Mouse (Mus musculus) layer of hippocampus, adult 8-10 months (tissue): ENCODE measurements around the gene Slco1c1. TPM values are rescaled to one million over a fixed set of nuclear protein-coding genes. Genes with fewer than 3 reads are reported as not detected.
A peak's percentile ranks its signal among the peaks of the same experiment; 100 is the strongest.

ENCODE experiments used
- DNase-seq, 2 experiments: peaks; one replicate each; pipeline ENCODE4 v3.0.0; 2022; ENCODE audit warnings: low spot score in 2 of 2
- total RNA-seq, 4 experiments: library from RNA; stranded (reverse); gene quantifications; 2 replicates each; pipeline ENCODE4 v1.2.4; 2022

Slco1c1 gene
- 10 to 100 TPM; 29.4 to 53.5 (median 43.4) TPM for total RNA-seq

DNA sequence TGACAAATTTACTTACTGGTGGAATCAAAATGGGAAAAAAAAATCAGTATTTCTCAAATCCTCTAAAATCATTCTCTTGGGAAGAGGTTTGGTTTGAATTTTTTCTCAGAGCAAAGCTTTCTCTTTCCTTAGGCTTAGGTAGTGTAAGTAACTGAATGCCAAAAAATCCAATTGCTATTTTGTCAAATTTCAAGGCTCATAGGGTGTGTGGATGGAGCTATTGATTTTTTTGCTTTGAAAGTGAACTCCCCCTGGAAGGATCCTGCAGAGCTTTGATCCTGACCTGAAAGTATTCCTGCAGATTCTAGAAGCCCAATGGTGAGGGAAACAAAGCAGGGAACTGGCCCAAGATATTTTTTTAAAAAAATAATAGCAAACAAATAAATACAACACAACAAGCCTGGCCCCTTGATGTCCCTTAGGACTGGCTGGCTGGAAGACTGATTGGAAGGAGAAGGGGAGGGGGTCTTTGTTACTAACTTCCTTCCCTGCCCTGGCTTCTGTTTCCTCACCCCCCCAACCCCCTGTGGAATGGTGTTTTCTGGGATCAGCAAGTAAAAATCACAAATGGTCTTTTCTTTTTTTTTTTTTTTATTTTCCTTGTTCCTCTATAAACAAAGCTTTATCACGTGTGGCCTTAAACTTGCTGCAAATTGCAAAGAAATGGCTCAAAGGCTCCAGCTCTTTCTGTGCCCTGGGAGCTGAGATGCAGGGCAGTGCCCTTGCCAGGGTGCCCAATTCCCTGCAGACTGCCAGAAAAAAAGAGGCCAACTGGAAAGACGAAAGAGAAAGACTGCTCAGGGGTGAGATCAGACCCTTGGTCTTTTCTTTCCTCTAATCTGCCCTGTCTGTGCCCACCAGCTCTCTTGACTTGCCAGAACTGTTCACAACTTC, at the start of gene Slco1c1:
Slco1c1 (plus strand) TSS at position 622 of the 894 bp plus-strand sequence.
- peak; percentile 24 to 33 for DNase-seq

DNA sequence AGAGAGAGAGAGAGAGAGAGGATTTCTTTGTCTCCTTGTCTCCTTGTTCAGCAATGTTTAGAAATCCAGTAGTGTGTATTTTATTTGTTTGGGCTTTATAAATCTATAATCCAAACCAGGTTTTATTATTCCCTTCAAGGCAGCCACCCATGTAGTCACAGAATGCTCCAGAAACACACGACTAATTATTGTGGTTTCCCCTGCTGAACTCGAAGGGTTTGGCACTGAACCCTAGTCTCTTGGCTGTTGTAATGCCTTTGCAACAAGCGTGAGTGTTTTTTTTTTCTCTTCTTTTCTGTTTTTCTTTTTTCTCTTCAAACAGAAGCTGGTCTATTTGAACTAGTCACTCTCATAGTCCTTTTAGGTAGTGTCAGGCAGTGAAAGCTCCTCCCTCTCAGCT, 49.5 kb upstream of the Slco1c1 start:
- DNase-seq: no peak

DNA sequence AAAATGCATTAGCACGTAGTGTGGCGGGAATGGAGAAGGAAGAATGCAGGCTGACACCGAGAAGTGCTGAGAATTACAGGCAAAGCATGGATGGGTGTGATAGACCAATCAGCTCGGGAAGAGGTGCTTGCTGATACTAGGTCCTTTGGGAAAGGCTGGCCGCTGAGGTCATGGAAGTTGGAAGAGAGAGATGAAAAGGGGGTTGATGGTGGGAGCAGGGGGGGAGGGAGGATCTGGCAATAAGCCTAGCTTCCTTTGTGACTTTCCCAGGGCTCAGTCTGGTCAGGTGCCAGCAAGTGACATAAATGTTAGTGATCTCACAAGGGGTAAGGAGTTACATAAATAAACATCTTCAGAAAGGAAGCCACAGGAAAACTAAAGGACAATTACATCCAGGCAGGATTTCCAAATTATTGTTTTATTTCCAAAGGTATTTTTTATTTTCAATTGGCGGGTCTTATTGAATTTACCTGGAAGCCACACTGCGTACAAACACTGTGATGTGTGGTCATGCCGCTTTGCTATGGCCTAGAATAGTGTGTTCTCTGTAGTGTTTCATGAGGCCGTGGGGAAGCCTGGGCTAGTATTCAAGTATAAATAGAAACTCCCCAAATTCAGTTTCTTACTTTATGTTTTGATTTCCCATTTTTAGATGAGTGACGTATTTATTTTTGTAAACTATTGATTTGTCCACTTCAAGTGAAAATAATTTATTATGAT, 38.7 kb upstream of the Slco1c1 start:
- DNase-seq: no peak

DNA sequence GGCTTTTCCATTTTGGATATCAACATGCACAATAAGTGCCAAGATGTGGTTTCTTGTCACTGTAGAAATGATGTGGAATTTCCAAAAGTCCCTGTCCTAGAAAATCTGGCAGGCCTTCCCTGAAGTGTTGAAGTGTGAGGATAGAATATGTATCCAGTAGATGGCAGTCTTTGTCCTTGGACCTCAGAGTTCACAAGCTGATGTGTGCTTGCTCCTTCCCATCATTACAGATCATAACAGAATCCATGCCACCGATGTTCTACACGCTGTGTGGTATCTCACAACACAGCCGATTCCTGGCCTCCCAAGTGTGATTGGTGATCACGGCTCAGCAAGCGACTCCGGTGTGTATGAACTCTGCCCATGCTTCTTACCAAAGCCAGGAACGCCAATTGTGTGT, 36.9 kb upstream of the Slco1c1 start:
- peak; percentile 12 to 17 for DNase-seq

DNA sequence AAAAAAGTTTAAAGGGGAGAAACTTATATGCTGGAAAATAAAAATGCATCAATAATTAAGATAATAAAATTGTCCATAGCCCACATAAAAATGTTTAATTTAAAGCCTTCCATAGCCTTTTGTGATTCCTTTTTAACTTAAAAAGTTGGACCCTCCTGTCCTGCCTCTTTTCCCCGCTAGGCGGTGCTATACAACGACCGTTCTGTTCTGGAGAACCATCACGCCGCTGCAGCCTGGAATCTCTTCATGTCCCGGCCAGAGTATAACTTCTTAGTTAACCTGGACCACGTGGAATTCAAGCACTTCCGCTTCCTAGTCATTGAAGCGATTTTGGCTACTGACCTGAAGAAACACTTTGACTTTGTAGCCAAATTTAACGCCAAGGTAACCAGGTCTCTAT, 35.5 kb upstream of the Slco1c1 start:
- peak; percentile 15 to 49 for DNase-seq

DNA sequence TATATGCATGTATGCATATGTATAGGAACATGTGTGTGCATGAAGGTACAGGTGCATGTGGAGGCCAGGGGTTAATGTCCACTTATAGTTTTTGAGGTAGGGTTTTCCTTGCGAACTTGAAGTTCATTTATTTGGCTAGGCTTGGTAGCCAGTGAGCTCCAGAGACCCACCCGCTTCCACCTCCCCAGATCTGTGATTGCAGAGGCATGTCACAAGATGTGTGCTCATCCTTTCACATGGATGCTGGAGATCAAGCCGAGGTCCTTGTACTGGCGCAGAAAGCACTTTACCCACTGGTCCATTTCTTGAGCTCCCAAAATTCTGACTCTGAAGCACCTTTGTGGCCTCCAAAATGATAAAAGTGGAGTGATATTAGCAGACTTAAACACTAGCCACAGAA, 29.3 kb upstream of the Slco1c1 start:
- no peak for DNase-seq

DNA sequence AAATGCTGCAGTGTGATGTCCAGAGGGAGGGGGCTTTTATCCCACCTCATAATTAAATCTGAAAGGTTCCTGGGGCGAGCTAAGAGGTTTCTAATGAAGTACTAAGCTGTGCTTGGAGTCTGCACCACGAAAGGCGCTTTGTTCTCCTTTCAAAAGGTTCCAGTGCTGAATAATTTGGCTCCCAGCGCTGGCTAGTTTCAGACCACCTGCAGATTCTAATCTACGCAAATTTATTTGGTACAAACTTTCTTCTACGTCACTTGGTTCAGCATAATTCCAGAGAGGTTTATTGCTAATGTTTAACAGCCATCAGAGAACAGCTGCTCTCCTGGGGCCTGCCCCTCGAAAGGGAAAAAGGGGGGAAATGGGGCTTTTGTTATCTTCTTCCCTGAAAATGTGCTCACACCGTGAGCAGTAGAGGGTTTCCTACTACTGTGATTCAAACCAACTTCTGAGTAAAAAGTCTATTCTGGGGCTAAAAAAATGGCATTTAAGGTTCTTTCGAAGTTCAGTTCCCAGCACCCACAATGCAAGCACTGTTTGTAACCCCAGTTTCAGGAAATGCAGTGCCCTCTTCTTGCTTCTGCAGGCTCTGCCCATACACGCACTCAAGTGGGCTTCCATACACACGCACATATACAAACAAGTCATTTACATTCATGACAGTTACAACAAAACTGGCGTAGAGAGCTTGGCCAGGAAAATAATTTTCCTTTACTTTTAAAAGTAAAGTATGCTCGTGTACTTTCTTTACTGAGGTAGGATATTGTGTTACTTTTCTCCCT, 28.3 kb upstream of the Slco1c1 start:
- peak; percentile 18 to 29 for DNase-seq

DNA sequence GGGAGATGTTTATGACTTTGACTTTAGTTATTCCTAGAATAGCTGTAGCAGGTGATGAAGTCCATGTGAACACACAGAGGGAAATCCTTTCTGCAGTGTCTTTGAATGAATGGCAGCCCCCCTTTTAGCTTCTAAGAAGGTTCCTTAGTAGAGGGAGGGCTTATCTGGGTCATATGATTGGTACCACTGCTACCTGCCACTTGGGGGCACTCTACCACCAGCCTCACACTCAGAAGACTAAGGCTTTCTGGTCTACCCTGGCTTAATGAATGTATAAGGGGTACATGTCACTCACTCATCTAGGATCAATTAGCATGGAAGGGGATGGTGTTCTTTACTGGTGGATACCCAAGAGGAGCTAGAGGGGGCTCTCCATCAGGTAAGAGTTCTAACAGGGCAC, 24.7 kb upstream of the Slco1c1 start:
- no peak for DNase-seq

DNA sequence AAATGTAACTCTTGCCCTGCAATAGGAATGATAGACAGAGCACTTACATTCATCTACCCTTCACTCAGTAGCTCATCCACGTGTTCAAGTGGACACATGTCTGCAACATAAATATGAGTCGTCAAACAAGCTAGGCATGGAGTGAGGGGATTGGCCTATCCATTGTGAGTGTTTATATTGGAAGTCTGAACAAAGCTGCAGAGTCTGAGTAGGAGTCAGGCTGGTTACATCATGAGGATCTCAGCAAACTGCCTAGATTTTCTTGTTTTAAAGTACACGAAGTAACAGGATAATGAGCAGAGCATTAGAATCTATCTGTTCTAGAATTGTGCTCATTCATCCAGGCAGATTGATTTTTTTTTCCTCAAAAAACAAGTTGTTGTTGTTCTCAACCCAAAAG, 23.0 kb upstream of the Slco1c1 start:
- DNase-seq: no peak

DNA sequence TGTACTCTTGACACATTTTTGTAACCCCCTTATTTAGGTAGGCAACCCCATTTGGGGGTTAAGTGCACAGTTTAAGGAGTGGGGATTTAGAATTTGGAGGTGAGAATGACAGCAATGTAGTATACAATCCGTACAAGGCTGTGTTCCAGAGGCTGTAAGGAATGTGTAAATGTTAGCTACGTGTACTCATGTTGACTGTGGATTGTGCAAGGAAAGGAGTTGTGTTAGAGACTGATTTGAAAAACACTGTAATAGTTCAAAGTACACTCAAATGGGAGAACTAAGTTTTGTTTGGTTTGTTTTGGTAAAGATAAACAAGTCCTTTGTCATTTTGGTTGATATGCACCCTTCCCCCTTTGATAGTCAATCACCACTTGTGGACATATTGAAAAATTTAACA, 1.6 kb upstream of the Slco1c1 start:
- no peak for DNase-seq

DNA sequence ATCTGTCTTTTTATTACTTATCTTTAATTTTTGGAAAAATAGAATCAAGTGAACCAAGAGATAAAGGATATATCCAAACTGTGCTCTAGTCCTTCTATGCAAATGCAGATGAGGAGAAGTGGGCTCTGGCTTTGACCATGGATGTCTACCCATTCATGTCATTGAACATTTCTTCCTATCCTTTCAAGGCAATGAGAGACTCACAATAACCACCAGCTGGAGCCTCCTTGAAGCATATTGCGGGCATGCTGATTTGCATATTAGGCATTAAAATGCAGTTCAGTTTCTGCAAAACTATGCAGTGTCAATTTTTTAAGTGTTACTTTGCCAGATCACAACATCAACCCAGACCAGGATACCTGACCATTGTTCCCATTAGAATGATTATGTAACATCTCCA, 1.6 kb downstream of the Slco1c1 start:
- peak in 1 of 2 experiments; percentile 4 for DNase-seq

DNA sequence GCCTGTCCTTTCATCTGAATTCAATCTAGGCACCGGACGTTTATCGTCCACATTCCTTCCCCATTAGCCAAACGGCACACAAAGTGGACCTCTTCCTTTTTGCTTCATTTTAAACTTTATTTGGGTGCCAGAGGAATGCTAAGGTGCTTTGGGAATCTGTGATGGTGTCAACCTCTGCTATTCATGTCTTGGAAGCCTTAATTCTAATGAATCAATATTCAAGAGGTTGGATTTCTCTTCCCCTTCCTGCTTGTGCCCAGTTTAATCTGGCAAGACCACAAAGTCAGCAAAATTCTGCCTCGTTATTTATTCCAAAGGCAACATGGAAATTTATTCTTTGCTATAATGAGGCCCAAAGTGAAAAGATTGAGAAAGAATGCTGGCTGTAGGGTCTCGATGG, 6.7 kb downstream of the Slco1c1 start:
- no peak for DNase-seq

DNA sequence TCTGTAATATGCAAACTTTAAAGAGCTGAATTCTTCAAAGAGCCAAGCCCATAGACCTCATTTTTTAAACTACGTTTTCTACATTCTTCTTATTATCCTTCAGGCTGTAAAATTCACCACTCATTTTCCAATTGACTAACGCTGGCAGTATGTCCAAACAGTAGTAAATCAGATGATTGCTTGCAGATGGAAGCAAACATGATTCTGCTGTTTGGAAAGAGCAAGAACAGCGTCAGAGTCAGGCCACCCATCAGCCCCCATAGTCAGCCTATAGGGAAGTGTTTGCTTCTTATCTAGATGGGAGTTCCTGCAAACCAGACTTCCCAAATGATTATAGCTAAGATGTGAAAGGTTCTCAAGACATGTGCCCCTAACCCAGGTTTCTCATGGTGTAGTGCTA, 13.1 kb downstream of the Slco1c1 start:
- DNase-seq: no peak

DNA sequence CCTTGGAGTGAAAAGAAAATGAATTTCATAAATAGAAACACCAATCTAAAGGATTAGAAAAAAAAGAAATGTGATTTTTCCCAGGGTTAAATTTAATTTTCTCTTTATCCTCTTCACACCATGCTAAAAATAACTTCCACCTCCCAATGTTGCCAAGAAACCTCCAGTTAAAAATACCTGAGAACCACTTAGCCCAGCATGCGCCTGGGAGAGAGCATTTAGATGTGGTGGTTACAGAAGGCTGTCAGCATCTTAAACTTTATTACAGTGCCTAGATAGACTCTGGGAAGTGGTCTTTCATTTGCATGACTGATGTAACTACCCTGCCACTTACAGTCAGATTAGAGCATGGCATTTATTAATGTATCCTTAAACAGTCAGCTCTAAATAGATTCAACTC, 17.0 kb downstream of the Slco1c1 start:
- no peak for DNase-seq

DNA sequence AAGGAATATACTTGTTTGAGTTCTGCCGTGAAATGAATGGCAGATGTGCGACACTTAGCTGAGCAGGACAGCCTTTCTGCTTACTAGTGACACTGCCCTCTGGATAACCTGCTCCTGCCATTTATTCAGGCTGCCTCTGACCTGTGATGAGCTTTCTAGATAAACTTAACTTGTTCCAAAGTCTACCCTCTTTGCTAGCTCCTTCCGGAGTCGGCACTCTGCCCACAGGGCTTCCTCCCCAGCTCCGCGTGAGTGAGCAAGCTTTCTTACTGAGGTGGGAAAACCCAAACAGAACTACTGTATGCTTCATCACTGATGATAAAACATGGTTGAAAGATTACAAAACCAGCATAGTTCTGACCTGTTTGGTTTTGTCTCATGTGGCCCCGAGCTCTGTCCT, 19.2 kb downstream of the Slco1c1 start:
- DNase-seq: no peak

DNA sequence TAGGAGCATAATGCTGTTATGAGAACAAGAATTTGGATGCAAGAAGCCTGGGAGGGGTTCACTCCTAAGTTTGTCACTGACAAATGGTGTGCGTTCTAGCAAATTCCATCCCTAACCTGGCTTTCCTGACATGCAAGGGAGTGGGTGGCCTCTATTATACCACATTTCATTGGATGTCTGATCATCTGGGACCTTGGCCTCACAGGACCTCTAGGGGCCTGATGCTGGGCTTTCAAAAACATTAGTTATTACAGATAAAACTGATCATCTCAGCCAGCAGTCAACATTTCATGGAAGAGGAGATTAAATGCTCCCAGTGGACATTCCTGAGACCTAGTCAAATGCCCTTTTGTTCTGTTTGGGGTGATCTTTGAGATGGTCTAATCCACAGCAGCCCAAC, 34.0 kb downstream of the Slco1c1 start:
- DNase-seq: no peak

DNA sequence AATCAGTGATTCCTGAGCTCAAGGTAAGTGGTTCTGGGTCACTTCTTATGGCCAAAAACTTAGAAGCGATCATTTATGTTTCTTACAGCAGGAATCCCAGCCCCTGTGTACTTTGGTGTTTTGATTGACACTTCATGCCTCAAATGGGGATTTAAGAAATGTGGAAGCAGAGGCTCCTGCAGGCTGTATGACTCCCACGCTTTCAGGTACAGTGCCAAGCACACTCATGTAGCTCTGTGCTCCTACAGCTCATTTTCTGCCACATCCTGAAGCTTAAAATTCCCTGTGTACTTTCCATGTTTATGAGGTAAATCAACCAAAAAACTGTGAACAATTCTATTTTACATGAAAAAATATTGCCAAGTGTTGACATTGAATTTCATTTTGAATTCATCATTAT, 43.2 kb downstream of the Slco1c1 start:
- DNase-seq: no peak

DNA sequence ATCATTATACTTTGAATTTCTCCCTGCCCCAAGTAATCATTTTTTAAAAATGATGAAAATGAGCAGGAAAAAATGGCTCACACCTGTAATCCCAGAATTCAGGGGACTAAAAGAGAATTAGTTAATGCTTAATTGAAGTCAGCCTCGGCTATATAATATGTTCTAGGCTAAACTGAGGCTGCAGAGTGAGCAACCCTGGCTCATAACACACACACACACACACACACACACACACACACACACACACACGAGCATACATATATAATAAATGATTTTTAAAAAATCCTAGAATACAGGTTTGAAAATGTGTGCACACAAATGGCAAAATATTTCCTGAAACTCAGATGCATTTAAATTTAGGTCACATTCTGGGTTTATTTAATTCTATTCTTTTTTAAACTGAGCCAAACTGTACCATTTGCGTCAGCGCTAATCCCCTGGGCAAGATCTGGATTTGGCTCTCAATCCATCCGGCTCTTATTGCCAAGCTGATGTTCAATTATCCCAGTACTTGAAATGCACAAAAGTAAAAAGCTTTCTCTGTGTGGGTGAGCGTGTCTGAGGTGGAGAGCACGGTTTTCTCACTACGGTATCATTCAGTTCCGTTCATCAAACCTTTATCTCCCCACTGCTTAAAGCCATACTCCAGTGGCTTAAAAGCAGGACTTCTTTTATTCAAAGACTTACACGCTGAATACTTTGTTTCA, 43.8 kb downstream of the Slco1c1 start:
- peak; percentile 6 to 9 for DNase-seq

DNA sequence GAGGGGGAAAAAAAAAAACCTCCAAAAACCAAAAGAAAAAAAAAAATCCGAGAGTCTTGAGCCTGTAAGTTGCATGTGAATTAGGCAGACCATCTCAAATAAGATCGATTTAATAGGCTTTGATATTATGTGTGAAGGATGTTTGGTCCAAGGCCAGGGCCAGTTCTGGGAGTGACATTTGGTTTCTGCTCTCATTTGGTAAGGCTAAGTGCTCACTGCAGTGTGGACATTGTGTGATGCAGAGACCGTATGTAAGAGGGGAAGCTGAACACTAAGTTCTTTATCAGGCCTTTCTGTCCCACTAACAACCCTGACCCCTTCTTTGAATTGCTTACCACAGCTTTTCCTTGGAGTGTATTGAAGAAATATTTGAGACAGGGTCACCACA, 44.4 kb downstream of the Slco1c1 start:
- DNase-seq: no peak

DNA sequence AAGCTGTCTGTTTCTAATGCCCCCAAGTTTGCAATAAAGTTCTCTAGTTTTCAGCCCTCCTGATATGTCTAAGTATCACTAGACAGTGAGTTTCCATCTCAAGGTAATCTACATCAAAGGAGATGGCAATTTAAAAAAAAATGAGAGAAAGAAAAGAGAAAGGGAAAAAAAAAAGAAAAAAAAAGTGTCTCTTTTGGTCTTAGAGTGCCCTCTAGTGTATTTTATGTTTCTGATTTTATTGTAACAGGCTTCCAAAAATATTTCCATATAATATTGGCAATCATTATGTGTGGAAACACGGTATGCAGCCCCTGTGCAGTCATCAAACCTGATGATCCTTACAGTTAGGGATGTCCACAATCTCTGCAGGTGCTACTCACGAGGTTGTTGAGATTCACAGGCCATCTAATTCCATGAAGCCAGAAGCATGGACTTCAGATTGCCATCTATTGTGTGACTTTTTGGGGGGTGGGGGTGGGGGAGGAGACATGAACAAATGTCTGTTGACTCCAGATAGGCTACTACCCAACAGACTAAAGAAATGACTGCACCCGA, 52.6 kb downstream of the Slco1c1 start:
- no peak for DNase-seq

DNA sequence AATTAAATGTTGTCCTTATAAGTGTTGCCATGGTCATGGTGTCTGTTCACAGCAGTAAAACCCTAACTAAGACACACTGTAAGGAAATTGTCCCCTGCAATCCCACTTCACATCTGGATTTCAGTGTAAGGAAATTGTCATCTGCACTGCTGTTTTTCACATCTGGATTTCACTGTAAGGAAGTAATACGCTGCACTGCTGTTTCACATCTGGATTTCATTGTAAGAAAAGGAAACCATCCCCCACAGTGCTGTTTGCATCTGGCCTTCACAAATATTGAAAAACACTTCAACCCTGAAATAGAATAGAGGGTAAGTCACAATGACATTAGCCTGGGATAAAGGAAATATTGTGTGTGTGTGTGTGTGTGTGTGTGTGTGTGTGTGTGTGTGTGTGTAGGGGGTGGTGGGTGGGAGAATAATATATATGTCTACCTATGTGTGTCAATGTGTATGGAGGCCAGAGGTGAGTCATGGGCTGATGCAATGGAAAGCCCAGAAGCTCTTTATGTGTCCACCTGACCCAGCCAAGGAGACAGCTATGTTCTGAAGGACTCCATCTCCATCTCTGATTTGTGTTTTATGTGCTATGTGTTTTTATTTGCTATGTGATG, 60.7 kb downstream of the Slco1c1 start:
- no peak for DNase-seq
